Mouse (Mus musculus): ENCODE data around the gene Camk2n1. TPM values are rescaled to one million over a fixed set of nuclear protein-coding genes. Genes with fewer than 3 reads are reported as not detected.

The Camk2n1 gene
- 12.1 and 14.1 TPM in 2 replicates for polyA plus RNA-seq (2011; ENCODE audit: insufficient read depth, insufficient read length, low read depth, missing spikeins)

GRCm38 (mm10) chr4:138453753-138454570 lies at the start of gene Camk2n1:
Camk2n1 (plus strand) TSS chr4:138454314.
- peak; percentile 41; the same call in 1 of the 2 replicates for TF ChIP-seq EP300 (IDR thresholded peaks at IDR 0.05; ENCODE audit: insufficient read depth, low read depth, low read length)
- no peak for TF ChIP-seq CTCF (IDR thresholded peaks at IDR 0.05; ENCODE audit: low read depth, low read length)
- TF ChIP-seq POLR2A (IDR thresholded peaks at IDR 0.05; ENCODE audit: insufficient read depth, low read length) = no peak
- H3K27ac ChIP-seq (ENCODE audit: insufficient read depth, low read length) = peak within 1 kb of the TSS; percentile 23; the same call in 1 of the 2 replicates
- H3K4me1 ChIP-seq (ENCODE audit: control insufficient read depth, insufficient read depth, low read length) = peaks cover 14% of the 10 kb centered on the region
- no peaks in the 10 kb centered on the region for H3K36me3 ChIP-seq (ENCODE audit: control insufficient read depth, insufficient read depth, low read length, poor library complexity, severe bottlenecking)
- H3K27me3 ChIP-seq (ENCODE audit: control insufficient read depth, insufficient read depth, low read length, poor library complexity, severe bottlenecking) = no peaks in the 10 kb centered on the region
- no peaks in the 10 kb centered on the region for H3K9me3 ChIP-seq (replicated peaks; ENCODE audit: control insufficient read depth, insufficient read depth, low read length, poor library complexity, severe bottlenecking)
- peak within 1 kb of the TSS; percentile 89 for H3K9ac ChIP-seq (ENCODE audit: low read depth, poor library complexity, severe bottlenecking)
- peak within 1 kb of the TSS; percentile 91 for H3K4me3 ChIP-seq (ENCODE audit: low read depth, low read length)

GRCm38 (mm10) chr4:138404806-138405205 lies 49.3 kb upstream of the Camk2n1 start:
- Histone ChIP-seq H3K4me1 (ENCODE audit: control insufficient read depth, insufficient read depth, low read length) (no peaks in the 10 kb centered on the region), H3K9ac (ENCODE audit: low read depth, poor library complexity, severe bottlenecking) (no peak overlapping the region), H3K4me3 (ENCODE audit: low read depth, low read length) (no peak overlapping the region), H3K27me3 (ENCODE audit: control insufficient read depth, insufficient read depth, low read length, poor library complexity, severe bottlenecking) (no peaks in the 10 kb centered on the region), H3K9me3 (replicated peaks; ENCODE audit: control insufficient read depth, insufficient read depth, low read length, poor library complexity, severe bottlenecking) (no peaks in the 10 kb centered on the region), H3K36me3 (ENCODE audit: control insufficient read depth, insufficient read depth, low read length, poor library complexity, severe bottlenecking) (no peaks in the 10 kb centered on the region), H3K27ac (ENCODE audit: insufficient read depth, low read length) (no peak overlapping the region)
- TF ChIP-seq CTCF (IDR thresholded peaks at IDR 0.05; ENCODE audit: low read depth, low read length) (peak; percentile 79), EP300 (IDR thresholded peaks at IDR 0.05; ENCODE audit: insufficient read depth, low read depth, low read length) (no peak)

- Histone ChIP-seq H3K9me3 (replicated peaks; ENCODE audit: control insufficient read depth, insufficient read depth, low read length, poor library complexity, severe bottlenecking) (no peaks in the 10 kb centered on the region), H3K27ac (ENCODE audit: insufficient read depth, low read length) (no peak overlapping the region), H3K4me3 (ENCODE audit: low read depth, low read length) (no peak overlapping the region), H3K9ac (ENCODE audit: low read depth, poor library complexity, severe bottlenecking) (no peak overlapping the region), H3K27me3 (ENCODE audit: control insufficient read depth, insufficient read depth, low read length, poor library complexity, severe bottlenecking) (no peaks in the 10 kb centered on the region), H3K4me1 (ENCODE audit: control insufficient read depth, insufficient read depth, low read length) (peaks cover 6% of the 10 kb centered on the region), H3K36me3 (ENCODE audit: control insufficient read depth, insufficient read depth, low read length, poor library complexity, severe bottlenecking) (no peaks in the 10 kb centered on the region)
- TF ChIP-seq CTCF (IDR thresholded peaks at IDR 0.05; ENCODE audit: low read depth, low read length) = no peak
Measured at GRCm38 (mm10) chr4:138407479-138408194, 46.5 kb upstream of the Camk2n1 start.

- Histone ChIP-seq H3K9me3 (replicated peaks; ENCODE audit: control insufficient read depth, insufficient read depth, low read length, poor library complexity, severe bottlenecking) (no peaks in the 10 kb centered on the region), H3K27ac (ENCODE audit: insufficient read depth, low read length) (no peak overlapping the region), H3K27me3 (ENCODE audit: control insufficient read depth, insufficient read depth, low read length, poor library complexity, severe bottlenecking) (no peaks in the 10 kb centered on the region), H3K4me1 (ENCODE audit: control insufficient read depth, insufficient read depth, low read length) (peaks cover 8% of the 10 kb centered on the region), H3K4me3 (ENCODE audit: low read depth, low read length) (no peak overlapping the region), H3K36me3 (ENCODE audit: control insufficient read depth, insufficient read depth, low read length, poor library complexity, severe bottlenecking) (no peaks in the 10 kb centered on the region), H3K9ac (ENCODE audit: low read depth, poor library complexity, severe bottlenecking) (no peak overlapping the region)
- TF ChIP-seq EP300 (IDR thresholded peaks at IDR 0.05; ENCODE audit: insufficient read depth, low read depth, low read length) = peak; percentile 92
- TF ChIP-seq CTCF (IDR thresholded peaks at IDR 0.05; ENCODE audit: low read depth, low read length) = no peak
Measured at GRCm38 (mm10) chr4:138411011-138411410, 43.1 kb upstream of the Camk2n1 start.

- H3K36me3 ChIP-seq (ENCODE audit: control insufficient read depth, insufficient read depth, low read length, poor library complexity, severe bottlenecking) = no peaks in the 10 kb centered on the region
- H3K27me3 ChIP-seq (ENCODE audit: control insufficient read depth, insufficient read depth, low read length, poor library complexity, severe bottlenecking) = no peaks in the 10 kb centered on the region
- no peaks in the 10 kb centered on the region for H3K9me3 ChIP-seq (replicated peaks; ENCODE audit: control insufficient read depth, insufficient read depth, low read length, poor library complexity, severe bottlenecking)
- no peak overlapping the region for H3K4me3 ChIP-seq (ENCODE audit: low read depth, low read length)
- H3K27ac ChIP-seq (ENCODE audit: insufficient read depth, low read length) = no peak overlapping the region
- TF ChIP-seq POLR2A (IDR thresholded peaks at IDR 0.05; ENCODE audit: insufficient read depth, low read length) (no peak), EP300 (IDR thresholded peaks at IDR 0.05; ENCODE audit: insufficient read depth, low read depth, low read length) (no peak), CTCF (IDR thresholded peaks at IDR 0.05; ENCODE audit: low read depth, low read length) (no peak)
- no peak overlapping the region for H3K9ac ChIP-seq (ENCODE audit: low read depth, poor library complexity, severe bottlenecking)
- peaks cover 8% of the 10 kb centered on the region for H3K4me1 ChIP-seq (ENCODE audit: control insufficient read depth, insufficient read depth, low read length)
Measured at GRCm38 (mm10) chr4:138411504-138412121, 42.5 kb upstream of the Camk2n1 start.
